Mouse (Mus musculus): ENCODE results near the gene Gm21149.
"Not testable (repeated sequence)": the region's sequence is repeated elsewhere in the genome, so short reads cannot be mapped to it uniquely, and the experiment has no call there.

DNA sequence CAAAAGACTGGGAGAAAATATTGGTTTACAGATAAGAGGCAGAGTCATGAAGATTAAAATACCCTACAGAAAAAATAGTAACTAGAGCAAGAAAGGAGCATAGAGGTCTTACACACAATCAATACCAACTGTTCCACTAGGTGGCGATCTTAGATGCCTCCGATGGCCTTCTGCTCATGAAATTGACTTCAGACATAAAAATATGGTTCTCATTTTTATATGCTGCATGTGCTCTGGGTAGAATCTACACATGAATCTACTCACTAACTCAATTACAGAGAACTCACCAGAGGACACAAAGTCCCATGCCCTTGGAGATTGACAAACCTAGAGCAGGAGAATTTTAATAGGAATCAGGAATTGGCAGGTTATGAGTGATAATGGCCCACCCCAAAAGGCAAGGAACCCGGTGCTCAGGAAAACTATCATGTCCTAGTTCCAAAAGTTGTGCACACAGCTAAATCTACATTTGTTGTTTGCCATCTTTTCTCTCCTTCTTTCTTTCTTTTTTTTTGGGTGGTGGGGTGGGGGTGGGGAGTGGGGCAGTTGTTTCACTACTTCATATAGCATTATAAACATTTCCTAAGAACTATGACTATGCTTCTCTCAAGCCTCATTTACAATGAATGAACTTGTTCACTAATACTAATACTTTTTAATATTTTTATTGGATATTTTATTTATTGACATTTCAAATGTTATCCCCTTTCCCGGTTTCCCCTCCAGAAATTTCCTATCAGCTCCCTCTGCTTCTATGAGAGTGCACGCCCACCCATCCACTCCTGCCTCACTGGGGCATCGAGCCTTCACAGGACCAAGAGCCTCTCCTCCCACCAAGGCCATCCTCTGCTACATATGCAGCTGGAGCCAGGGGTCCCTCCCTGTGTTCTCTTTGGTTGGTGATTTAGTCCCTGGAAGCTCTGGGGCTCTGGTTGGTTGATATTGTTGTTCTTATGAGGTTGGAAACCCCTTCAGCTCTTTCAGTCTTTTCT, 32.4 kb upstream of the Gm21149 start:
- TF ChIP-seq CTCF (IDR thresholded peaks at IDR 0.05; ENCODE audit: extremely low read depth, insufficient read depth, insufficient read length, insufficient replicate concordance); POLR2A (IDR thresholded peaks at IDR 0.05; ENCODE audit: low read depth, low read length): not testable (repeated sequence)

Measured in spleen, adult 2 months (tissue).